ENCODE assay signal across 1 mouse cellular context in the genomic region with DNA sequence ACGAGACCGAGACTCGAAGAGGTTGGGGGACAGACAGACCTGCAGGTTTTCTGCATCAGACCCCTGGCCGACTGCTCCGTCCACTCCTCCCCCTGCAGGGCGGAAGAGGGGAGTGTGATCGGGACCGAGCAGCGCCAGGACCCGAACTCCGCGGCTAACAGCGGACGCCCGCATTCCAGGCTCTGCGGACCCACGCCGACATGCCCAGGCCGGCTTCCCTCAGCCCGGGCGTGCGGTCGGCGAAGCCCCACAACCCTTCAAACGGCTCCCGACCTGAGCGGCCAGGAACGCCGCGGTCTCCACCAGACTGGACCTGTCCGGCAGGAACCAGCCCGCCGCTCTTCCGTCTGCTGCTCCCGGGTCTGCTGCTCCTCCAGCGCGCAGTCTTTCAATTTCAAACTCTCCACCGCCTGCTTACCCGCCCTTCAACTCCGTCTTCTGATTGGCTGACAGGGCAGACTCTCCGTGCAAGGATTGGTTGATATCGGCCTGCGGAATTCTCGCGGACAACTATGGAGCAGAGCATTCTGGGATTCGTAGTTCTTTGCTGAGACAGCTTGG.
TF ChIP-seq lines count a peak whose summit lies in the region.

A gene (minus strand): TSS at position 404 of the 561 bp plus-strand sequence.

TF ChIP-seq in CH12.LX, 34 proteins besides CTCF, POLR2A, EP300 and RAD21 (continued from another document):
- TF ChIP-seq ZKSCAN1 (IDR thresholded peaks at IDR 0.05; ENCODE audit: borderline replicate concordance, low read depth, low read length) (no peak), MXI1 (IDR thresholded peaks at IDR 0.05; ENCODE audit: low read depth, low read length) (peak; percentile 89), POLR2AphosphoS2 (IDR thresholded peaks at IDR 0.05; ENCODE audit: low read depth, low read length) (peak; percentile 87; the same call in 1 of the 2 replicates), HCFC1 (IDR thresholded peaks at IDR 0.05; ENCODE audit: low read depth, low read length) (peak; percentile 100), SMC3 (IDR thresholded peaks at IDR 0.05; ENCODE audit: low read depth, low read length) (no peak), TCF12 (IDR thresholded peaks at IDR 0.05; ENCODE audit: low read depth, low read length) (peak; percentile 78; the same call in 1 of the 2 replicates), KAT2A (IDR thresholded peaks at IDR 0.05; ENCODE audit: insufficient replicate concordance, low read length) (peak; percentile 97), UBTF (IDR thresholded peaks at IDR 0.05; ENCODE audit: low read depth, low read length) (no peak), NRF1 (IDR thresholded peaks at IDR 0.05; ENCODE audit: low read depth, low read length) (peak; percentile 55), MAX (IDR thresholded peaks at IDR 0.05; ENCODE audit: low read length) (no peak), NELFE (IDR thresholded peaks at IDR 0.05; ENCODE audit: low read depth, low read length) (peak; percentile 96), ZMIZ1 (IDR thresholded peaks at IDR 0.05; ENCODE audit: low read depth, low read length) (peak; percentile 91)
